Mouse (Mus musculus) lung, postnatal 0 days (tissue): ENCODE measurements around the gene Idh3a.

Source experiments
- CTCF ChIP-seq: IDR thresholded peaks from 2 replicates; pipeline ENCODE4 v1.5.1; 2016; ENCODE audit warnings: antibody characterized with exemption, mild to moderate bottlenecking
- EP300 ChIP-seq: IDR thresholded peaks from 2 replicates; pipeline ENCODE4 v1.6.1; 2016; ENCODE audit warnings: antibody characterized with exemption, mild to moderate bottlenecking, control low read depth

DNA sequence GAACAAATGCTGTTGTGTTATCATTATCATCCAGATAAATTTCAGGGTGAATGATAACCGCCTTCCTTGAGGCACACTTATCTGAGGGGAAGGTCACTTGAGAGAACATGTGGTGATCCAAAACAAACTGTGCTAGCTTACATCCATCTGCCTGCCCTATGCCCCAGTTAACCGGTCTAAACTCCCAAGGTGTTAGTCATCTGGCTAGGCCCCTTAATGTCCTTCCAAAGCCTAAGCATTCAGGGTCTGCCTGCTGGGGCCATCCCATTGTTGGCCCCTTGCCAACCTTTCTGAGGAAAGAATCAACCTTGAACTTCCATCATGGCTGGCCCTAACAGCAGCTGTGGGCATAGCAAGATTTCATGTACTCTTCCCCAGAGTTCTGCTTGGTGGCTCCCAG, 56.0 kb downstream of the Idh3a start:
- TF ChIP-seq EP300 = no peak
- TF ChIP-seq CTCF = no peak
